Mouse (Mus musculus) E14TG2a.4 (cell line): ENCODE measurements around the gene Ralgapa2.

ENCODE experiments used
- CTCF ChIP-seq: conservative IDR thresholded peaks from 2 replicates; pipeline ENCODE4 v1.5.1; 2014; ENCODE audit warnings: low read length
- NANOG ChIP-seq: IDR thresholded peaks from 2 replicates; pipeline ENCODE4 v1.6.1; 2014; ENCODE audit warnings: borderline replicate concordance, low read length, mixed read lengths

- TF ChIP-seq CTCF: no peak
- TF ChIP-seq NANOG: no peak
Measured at GRCm38 (mm10) chr2:146224141-146224540, 288.0 kb downstream of the Ralgapa2 start.
